30 mouse cellular contexts compared by ENCODE assay signal in the genomic region with DNA sequence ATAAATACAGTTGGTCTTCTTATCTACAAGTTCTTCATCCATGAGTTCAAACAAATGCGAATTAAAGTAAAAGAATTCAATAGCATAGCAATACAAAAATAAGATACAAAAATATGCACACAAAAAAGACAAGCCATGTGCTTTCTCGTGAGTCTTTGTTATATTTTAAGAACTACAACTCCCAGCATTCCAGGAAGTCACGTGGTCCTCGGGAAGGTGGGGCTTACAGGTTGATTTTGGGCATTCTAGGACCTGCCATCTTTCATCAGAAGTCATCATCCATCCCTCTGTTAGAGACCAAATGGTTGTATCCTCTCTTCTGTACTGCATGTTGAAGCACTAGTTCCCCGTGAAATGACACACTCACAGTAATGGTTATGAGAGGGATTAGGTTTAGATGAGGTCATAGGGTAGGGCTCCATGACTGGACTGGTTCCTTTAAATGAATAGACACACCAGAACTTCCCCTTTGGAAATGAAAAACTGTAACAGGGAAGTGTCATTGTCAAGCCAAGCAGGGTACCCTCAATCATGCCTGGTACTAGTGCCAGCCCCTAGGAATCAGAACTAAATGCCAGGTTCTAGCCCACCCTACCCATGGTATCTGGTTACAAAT. TPM values are rescaled to one million over a fixed set of nuclear protein-coding genes. Genes with fewer than 3 reads are reported as not detected.
DNase-seq lines count a peak whose midpoint lies in the region; ATAC-seq and TF ChIP-seq lines count a peak whose summit lies in the region.
"Had no signal": no experiment of that assay in that cellular context is flagged by ENCODE, and none has a peak within 500 bp of the region (broad histone marks: within the 10 kb centered on the region; RNA-seq: fewer than 3 reads in every experiment).

No protein-coding gene starts in this region.

- no peak overlapping the region for H3K4me2 ChIP-seq in heart, embryonic 11.5 days
- no peak overlapping the region for H3K4me2 ChIP-seq in heart, embryonic 12.5 days
- H3K4me2 ChIP-seq: embryonic facial prominence, embryonic 15.5 days; forebrain, embryonic 13.5 days; hindbrain, embryonic 14.5 days; limb, embryonic 12.5 days; liver, embryonic 15.5 days; lung, embryonic 15.5 days; midbrain, embryonic 11.5 days; neural tube, embryonic 13.5 days had no signal

- H3K4me3 ChIP-seq in heart, embryonic 11.5 days (ENCODE audit: low read depth, low read length) = no peak overlapping the region
- H3K4me3 ChIP-seq in ES-E14 (ENCODE audit: insufficient read depth in 1 of 2, low read depth in 1 of 2, low read length in 2 of 2, poor library complexity in 1 of 2, severe bottlenecking in 1 of 2) = no peak overlapping the region
- no peak overlapping the region for H3K4me3 ChIP-seq in heart, embryonic 12.5 days
- H3K4me3 ChIP-seq: embryonic facial prominence, embryonic 10.5 days; embryonic facial prominence, embryonic 15.5 days; forebrain, embryonic 13.5 days; left cerebral cortex, adult 2 months; limb, embryonic 12.5 days; liver, embryonic 15.5 days; lung, embryonic 15.5 days; neural tube, embryonic 13.5 days had no signal

- H3K27me3 ChIP-seq in heart, embryonic 11.5 days (ENCODE audit: control insufficient read depth, insufficient read depth, low read length) = no peaks in the 10 kb centered on the region
- H3K27me3 ChIP-seq in heart, embryonic 12.5 days (replicated peaks) = no peaks in the 10 kb centered on the region
- H3K27me3 ChIP-seq: embryonic facial prominence, embryonic 15.5 days; forebrain, embryonic 13.5 days; limb, embryonic 12.5 days; liver, embryonic 15.5 days; lung, embryonic 15.5 days; neural tube, embryonic 13.5 days; Patski had no signal

- WGBS in heart, embryonic 11.5 days (ENCODE audit: insufficient replicate concordance) = 76% methylated on average over 5 of the region's 5 CpGs
- WGBS in heart, embryonic 12.5 days = 74% methylated on average over 5 of the region's 5 CpGs

- no peaks in the 10 kb centered on the region for H3K36me3 ChIP-seq in heart, embryonic 11.5 days (ENCODE audit: control insufficient read depth, insufficient read depth, low read length)
- no peaks in the 10 kb centered on the region for H3K36me3 ChIP-seq in ES-E14 (ENCODE audit: control insufficient read depth, insufficient read depth, low read length, poor library complexity, severe bottlenecking)
- no peaks in the 10 kb centered on the region for H3K36me3 ChIP-seq in heart, embryonic 12.5 days
- H3K36me3 ChIP-seq: embryonic facial prominence, embryonic 10.5 days; embryonic facial prominence, embryonic 15.5 days; G1E; limb, embryonic 12.5 days; lung, embryonic 15.5 days; neural tube, embryonic 13.5 days had no signal

- ATAC-seq in heart, embryonic 11.5 days (replicated peaks; ENCODE audit: insufficient number of reproducible peaks, low FRiP score, low TSS enrichment) = no peak
- peak; percentile 46 for ATAC-seq in common myeloid progenitor, adult 5-6 weeks (replicated peaks; ENCODE audit: low read depth, poor library complexity, severe bottlenecking)
- ATAC-seq in monocyte, adult 5-6 weeks (replicated peaks; ENCODE audit: insufficient number of reproducible peaks, low FRiP score, low TSS enrichment, poor library complexity, severe bottlenecking) = peak; percentile 75
- no peak for ATAC-seq in heart, embryonic 12.5 days (ENCODE audit: insufficient number of reproducible peaks, low FRiP score)
- no peak for ATAC-seq in CD4-positive, CD25-positive, alpha-beta regulatory T cell, adult 4 months
- ATAC-seq: forebrain, embryonic 13.5 days; intestine, postnatal 0 days; midbrain, embryonic 16.5 days; Patski had no signal

- in situ Hi-C loops in ES-E14 (cut with MboI; ENCODE audit: low sequenced_read_pairs in 2 of 2, unreplicated experiment in 2 of 2) = no loop called here

- DNase-seq in heart, adult 11 months = peak; percentile 89
- no peak for DNase-seq in ES-E14 (ENCODE audit: low read depth, low spot score)
- DNase-seq in ovary, postnatal 14 days (ENCODE audit: low spot score) = no peak
- DNase-seq: adrenal gland, postnatal 14 days; cerebellum, postnatal 14 days; gastrocnemius, postnatal 25 days; heart, postnatal 36 days; kidney, adult 9 months; kidney, postnatal 14 days; right cerebral cortex, postnatal 14 days had no signal

- no peak overlapping the region for H3K27ac ChIP-seq in heart, embryonic 11.5 days (ENCODE audit: low read depth, low read length)
- no peak overlapping the region for H3K27ac ChIP-seq in ES-E14 (ENCODE audit: insufficient read depth, low read depth, low read length, poor library complexity, severe bottlenecking)
- H3K27ac ChIP-seq in heart, embryonic 12.5 days (ENCODE audit: poor library complexity, severe bottlenecking) = no peak overlapping the region
- H3K27ac ChIP-seq: embryonic facial prominence, embryonic 10.5 days; embryonic facial prominence, embryonic 15.5 days; forebrain, embryonic 13.5 days; hindbrain, embryonic 14.5 days; left cerebral cortex, adult 2 months; limb, embryonic 12.5 days; liver, embryonic 15.5 days; lung, embryonic 15.5 days; neural tube, embryonic 13.5 days had no signal

- H3K4me1 ChIP-seq in heart, embryonic 11.5 days (ENCODE audit: control insufficient read depth, insufficient read depth, low read length) = no peaks in the 10 kb centered on the region
- no peaks in the 10 kb centered on the region for H3K4me1 ChIP-seq in ES-E14 (ENCODE audit: control insufficient read depth in 2 of 2, insufficient read depth in 2 of 2, low read length in 2 of 2, poor library complexity in 1 of 2)
- no peaks in the 10 kb centered on the region for H3K4me1 ChIP-seq in heart, embryonic 12.5 days (replicated peaks)
- H3K4me1 ChIP-seq: embryonic facial prominence, embryonic 10.5 days; embryonic facial prominence, embryonic 15.5 days; forebrain, embryonic 13.5 days; limb, embryonic 12.5 days; lung, embryonic 15.5 days; neural tube, embryonic 13.5 days had no signal

- H3K9ac ChIP-seq in heart, embryonic 11.5 days (ENCODE audit: low read depth, low read length) = no peak overlapping the region
- H3K9ac ChIP-seq in ES-E14 (ENCODE audit: insufficient read depth, low read depth, low read length, poor library complexity, severe bottlenecking) = no peak overlapping the region
- H3K9ac ChIP-seq in heart, embryonic 12.5 days = no peak overlapping the region
- H3K9ac ChIP-seq: embryonic facial prominence, embryonic 15.5 days; forebrain, embryonic 13.5 days; hindbrain, embryonic 14.5 days; limb, embryonic 12.5 days; liver, embryonic 15.5 days; lung, embryonic 15.5 days; neural tube, embryonic 13.5 days had no signal

- no peaks in the 10 kb centered on the region for H3K9me3 ChIP-seq in heart, embryonic 11.5 days (replicated peaks; ENCODE audit: control insufficient read depth, low read length)
- H3K9me3 ChIP-seq in ES-E14 (ENCODE audit: control insufficient read depth, insufficient read depth, low read depth, low read length) = no peaks in the 10 kb centered on the region
- no peaks in the 10 kb centered on the region for H3K9me3 ChIP-seq in heart, embryonic 12.5 days (replicated peaks)
- H3K9me3 ChIP-seq: embryonic facial prominence, embryonic 10.5 days; embryonic facial prominence, embryonic 15.5 days; forebrain, embryonic 13.5 days; G1E; limb, embryonic 12.5 days; liver, embryonic 15.5 days; lung, embryonic 15.5 days; neural tube, embryonic 13.5 days had no signal

TF ChIP-seq in ES-E14, 5 proteins besides CTCF, POLR2A, EP300 and RAD21:
- peak; percentile 84 for TF ChIP-seq HCFC1 (IDR thresholded peaks at IDR 0.05; ENCODE audit: borderline replicate concordance, insufficient read depth, low read length)
- TF ChIP-seq MAFK (IDR thresholded peaks at IDR 0.05; ENCODE audit: insufficient read depth, low read depth, low read length) = no peak

RNA-seq across cellular contexts. Expression of a gene that starts 20.7 kb away (rescaled TPM):
- 4.2 and 4.3 TPM in 2 replicates for polyA plus RNA-seq in heart, embryonic 11.5 days (2014; fragmentation: Nextera tagmentation; extraction: Ambion mirVana)
- total RNA-seq in ES-E14 (2012; rRNA removed) = 0.54 TPM in 1 of 2 replicates, not detected in the other
- total RNA-seq in common myeloid progenitor, adult 5-6 weeks (2017) = 0.78 and 2.8 TPM in 2 replicates
- 28.2 to 53.7 TPM (median 52.6 TPM) in 3 replicates for total RNA-seq in monocyte, adult 5-6 weeks (2017)
- 3.5 and 3.6 TPM in 2 replicates for polyA plus RNA-seq in heart, embryonic 12.5 days (2016; fragmentation: Nextera tagmentation; extraction: Ambion mirVana)
- polyA plus RNA-seq in CD4-positive, CD25-positive, alpha-beta regulatory T cell, adult 4 months (2017; shearing (Covaris generic)) = 10 to 100 TPM; 23.8 to 24.6 TPM
- total RNA-seq: G1E; liver, adult 2 months had no signal
- polyA plus RNA-seq: G1E had no signal

RNA-seq across cellular contexts. Expression of a gene that starts 48.0 kb away (rescaled TPM):
- 86.7 and 91.9 TPM in 2 replicates for polyA plus RNA-seq in heart, embryonic 11.5 days (2014; fragmentation: Nextera tagmentation; extraction: Ambion mirVana)
- total RNA-seq in ES-E14 (2012; rRNA removed) = 5.0 and 6.2 TPM in 2 replicates
- 12.3 and 19.0 TPM in 2 replicates for total RNA-seq in common myeloid progenitor, adult 5-6 weeks (2017)
- 9.5 to 15.4 TPM (median 11.7 TPM) in 3 replicates for total RNA-seq in monocyte, adult 5-6 weeks (2017)
- polyA plus RNA-seq in heart, embryonic 12.5 days (2016; fragmentation: Nextera tagmentation; extraction: Ambion mirVana) = 74.8 and 83.4 TPM in 2 replicates
- 10 to 100 TPM; 61.7 to 71.8 TPM for polyA plus RNA-seq in CD4-positive, CD25-positive, alpha-beta regulatory T cell, adult 4 months (2017; shearing (Covaris generic))

Comparison
In these comparisons a context has a peak if more than half of its experiments do, and no peak if none do; other contexts are left out.
1. ATAC-seq: peak in common myeloid progenitor, adult 5-6 weeks (single experiment) and monocyte, adult 5-6 weeks (single experiment); none in heart, embryonic 11.5 days (single experiment), heart, embryonic 12.5 days (single experiment) and CD4-positive, CD25-positive, alpha-beta regulatory T cell, adult 4 months (single experiment).